Mouse (Mus musculus) adrenal gland, postnatal 10 days (tissue): ENCODE measurements around the gene Gm2115. TPM values are rescaled to one million over a fixed set of nuclear protein-coding genes. Genes with fewer than 3 reads are reported as not detected.

Experiments
- DNase-seq: peaks from one replicate; pipeline ENCODE4 v3.0.0; 2021; ENCODE audit warnings: mixed read lengths
- total RNA-seq, 2 experiments: library from RNA; stranded (reverse); gene quantifications; 2 replicates each; pipeline ENCODE4 v1.2.3; 2021

Gene Gm2115
- total RNA-seq, 2 experiments from 2014 or later: 10.1 to 10.2 TPM

DNA sequence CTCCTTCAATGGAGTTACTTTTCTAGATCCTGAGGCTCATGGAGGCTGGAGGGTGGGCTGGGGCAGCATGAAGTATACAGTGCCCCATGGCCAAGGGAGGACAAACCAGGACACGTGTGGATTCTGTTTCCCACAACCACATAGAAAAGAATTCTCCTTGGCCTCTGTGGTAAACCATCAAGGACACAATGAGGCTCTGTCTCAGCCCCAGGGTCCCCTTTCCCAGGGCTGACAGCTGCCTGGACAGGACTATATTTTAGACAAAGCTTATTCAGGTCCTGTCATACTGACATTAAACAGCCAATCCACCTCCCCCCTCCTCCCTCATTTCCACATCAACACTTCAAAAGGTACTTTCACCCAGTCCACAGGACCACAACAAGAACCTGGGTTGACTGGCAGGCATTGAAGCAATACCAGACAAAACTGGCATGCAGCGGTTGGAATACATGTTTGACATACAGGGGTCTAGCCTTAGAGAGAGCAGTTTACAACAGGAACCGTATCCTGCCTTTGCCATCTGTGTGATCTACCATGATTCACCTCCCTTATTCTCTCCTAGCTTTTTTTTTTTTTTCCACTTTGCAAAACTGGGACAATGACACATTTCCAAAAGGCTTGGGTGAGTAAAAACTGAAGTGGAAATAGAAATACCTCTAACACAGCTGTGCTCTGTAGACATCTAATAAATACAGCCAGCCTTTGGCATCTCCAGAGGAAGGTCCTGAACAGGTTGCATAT is 57.8 kb downstream of the Gm2115 start:
- DNase-seq: no peak

DNA sequence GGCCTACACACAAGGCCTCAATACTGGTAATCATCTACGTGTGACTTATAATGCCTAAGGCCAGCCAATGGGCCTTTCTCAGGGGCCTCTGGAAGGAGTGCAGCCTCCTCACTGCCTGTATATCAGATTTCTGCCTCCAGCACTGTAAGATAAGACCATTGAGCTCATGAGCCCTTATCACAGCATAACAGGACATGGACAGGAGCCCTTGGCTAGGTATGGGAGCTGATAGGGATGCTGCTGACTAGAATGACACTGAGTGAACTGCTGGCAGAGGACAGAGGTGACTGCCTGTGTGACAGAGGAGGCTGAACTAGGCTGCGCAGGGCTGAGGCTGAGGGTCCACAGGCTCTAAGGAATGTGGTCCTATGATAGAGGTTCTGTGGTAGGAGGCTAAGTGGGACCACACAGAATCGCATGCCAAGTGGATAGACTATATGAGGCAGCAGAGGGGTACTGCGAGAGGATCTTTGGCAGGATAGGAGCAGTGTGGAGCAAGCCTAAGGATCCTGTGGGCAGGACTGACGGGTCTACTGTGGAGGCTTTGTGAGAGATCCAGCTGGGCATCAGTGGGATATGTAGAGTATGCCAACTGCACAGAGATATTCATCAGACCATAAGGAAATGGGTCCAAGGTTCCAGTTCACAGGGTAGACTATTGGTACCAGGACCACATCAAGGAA is 58.5 kb downstream of the Gm2115 start:
- DNase-seq: no peak

DNA sequence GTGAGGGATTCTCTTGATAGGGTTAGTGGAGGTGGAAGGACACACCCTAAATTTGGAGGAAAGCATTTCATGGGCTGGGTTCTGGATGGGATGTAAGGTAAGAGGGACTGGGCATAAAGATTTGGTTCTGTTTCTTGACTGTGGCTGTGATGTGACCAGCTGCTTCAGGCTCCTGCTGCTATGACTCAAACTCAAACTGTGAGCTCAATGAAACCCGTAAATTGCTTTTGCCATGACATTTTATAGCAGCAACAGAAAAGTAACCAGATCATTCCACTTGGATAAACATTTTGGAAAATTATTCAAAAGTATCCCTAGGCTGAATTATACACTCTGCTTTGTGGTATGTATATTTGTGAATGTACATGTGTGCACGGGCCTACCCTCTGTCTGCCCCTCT is 61.9 kb downstream of the Gm2115 start:
- DNase-seq: no peak

DNA sequence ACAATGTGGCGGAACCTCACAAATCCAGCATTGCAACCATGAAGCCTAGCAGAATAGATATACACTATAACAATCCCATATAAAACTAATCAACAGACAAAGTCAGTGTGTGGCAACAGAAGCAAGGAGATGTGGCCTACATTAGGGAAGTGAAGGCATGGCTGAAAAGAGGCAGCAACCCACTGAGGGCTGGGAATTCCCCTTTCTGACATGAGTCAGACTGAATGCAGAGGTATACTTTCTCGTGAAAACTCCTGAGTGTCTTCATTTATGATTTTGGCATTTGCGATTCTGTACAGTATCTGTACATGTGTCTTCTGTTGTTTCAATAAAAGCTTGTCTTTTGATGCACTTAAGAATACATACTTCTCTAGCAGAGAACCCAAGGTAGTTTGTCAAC is 62.6 kb downstream of the Gm2115 start:
- no peak for DNase-seq

DNA sequence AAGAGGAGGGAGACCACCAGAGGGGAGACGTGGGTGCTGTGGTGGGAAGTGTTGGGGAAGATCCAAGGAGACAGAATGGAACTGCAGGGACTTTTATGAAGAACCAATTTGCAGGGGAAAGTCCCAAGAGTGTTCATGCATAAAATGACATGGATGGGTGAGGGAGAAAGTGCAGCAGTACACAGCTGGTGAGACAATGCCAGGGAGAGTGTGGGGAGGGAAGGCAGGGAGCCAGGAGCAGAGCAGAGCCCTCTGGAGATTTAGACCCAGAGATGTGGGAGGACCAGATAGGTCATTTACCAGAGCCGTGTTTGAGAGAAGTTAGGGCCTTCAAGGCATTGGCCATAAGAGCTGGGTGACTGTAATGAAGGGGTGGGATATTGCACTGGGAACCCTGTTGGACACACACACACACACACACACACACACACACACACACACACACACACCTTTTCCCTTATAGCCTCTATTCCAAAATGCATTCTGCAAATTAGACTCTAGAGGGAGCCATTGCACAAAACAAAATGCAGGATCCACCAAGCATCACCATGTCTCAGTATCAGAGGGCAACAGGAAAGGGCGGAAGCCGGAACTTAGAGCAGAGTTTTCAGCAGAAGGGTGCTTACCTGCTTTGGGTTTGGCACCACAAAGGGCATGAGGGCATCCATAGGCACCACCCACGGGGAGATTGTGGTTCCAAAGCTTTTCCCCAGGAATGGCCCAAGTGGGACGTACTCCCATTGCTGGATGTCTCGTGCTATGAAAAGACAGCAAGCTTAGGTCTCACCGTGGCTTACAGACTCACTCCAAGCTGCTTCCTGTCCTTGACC is 65.5 kb downstream of the Gm2115 start:
- DNase-seq: peak; percentile 31

- no peak for DNase-seq
These were observed 66.2 kb downstream of the Gm2115 start for GRCm38 (mm10) chr7:84594917-84595303.

DNA sequence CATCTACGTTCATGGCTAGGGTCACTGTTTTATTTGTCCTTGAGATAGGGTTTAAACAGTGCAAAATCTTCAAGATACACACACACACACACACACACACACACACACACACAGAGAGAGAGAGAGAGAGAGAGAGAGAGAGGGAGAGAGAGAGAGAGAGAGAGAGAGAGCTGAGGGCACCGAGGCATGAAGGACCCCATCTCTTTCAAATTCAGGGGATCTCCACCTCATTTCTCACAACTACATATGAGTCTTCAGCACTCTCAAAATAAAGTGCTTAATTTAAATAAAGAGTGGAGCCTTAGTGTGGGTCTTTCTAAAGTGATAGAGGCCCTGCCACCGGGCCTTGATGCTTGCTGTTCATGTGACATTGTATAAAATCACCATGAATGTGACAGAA is 67.2 kb downstream of the Gm2115 start:
- DNase-seq: no peak

- DNase-seq: no peak
These were observed 67.9 kb downstream of the Gm2115 start for GRCm38 (mm10) chr7:84596633-84597032.

DNA sequence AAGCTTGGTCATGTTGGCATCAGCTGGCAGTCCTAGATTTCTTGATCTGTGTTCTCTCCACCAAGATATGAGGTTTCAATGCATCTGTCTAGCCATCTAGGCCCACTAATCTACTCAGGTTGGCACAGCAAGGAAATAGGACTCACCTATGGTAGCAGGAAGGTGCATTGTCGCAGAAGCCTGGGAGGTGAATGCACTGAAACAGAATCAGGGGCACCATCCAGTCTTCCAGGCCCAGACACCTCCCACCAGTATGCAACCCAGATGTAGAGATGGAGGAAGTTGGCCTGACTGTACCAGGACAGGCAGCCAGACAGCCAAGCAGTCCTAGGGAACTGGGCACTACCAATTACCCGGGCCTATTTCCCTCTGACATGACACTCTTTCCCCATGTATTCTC is 71.9 kb downstream of the Gm2115 start:
- no peak for DNase-seq

DNA sequence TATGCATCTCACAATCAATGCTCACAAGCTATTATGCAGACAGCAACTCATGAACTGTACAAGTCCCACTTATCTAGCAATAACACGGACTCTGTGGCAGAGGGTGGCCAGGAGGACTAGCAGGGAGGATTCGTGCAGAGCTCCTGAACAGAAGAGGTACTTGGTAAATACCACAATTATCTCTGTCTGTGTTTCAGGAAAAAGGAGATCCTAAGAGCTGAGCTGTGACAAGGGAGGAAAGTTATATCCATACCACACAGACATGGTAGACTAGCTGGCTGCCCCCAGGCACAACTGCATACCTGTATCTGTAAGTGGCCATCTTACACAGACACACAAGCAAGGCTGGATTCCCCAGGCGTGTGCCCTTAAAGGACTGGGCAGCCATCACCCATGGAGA is 72.6 kb downstream of the Gm2115 start:
- DNase-seq: no peak

DNA sequence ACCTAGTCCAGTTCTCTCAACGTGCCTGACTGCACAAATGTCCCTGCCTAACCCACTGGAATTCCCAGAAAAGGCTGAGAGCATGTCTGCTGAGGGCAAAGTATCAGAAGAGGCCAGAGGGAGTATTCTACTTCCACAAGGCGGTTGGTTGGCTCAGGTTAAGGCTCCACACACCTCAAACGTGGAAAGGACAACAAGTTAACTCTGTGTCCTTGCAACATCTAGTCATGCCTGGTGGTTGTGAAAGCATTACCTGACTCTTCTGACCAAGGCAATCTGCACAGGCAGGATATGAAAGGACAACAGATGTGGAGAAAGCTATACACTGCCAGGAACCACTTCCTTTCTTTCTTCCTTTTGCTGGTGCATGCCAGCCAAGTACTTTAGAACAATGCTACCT is 75.7 kb downstream of the Gm2115 start:
- peak; percentile 42 for DNase-seq

- peak; percentile 21 for DNase-seq
These were observed 76.4 kb downstream of the Gm2115 start for GRCm38 (mm10) chr7:84605033-84605687.

GRCm38 (mm10) chr7:84605704-84606292 is 77.0 kb downstream of the Gm2115 start:
- DNase-seq: peak; percentile 93

DNA sequence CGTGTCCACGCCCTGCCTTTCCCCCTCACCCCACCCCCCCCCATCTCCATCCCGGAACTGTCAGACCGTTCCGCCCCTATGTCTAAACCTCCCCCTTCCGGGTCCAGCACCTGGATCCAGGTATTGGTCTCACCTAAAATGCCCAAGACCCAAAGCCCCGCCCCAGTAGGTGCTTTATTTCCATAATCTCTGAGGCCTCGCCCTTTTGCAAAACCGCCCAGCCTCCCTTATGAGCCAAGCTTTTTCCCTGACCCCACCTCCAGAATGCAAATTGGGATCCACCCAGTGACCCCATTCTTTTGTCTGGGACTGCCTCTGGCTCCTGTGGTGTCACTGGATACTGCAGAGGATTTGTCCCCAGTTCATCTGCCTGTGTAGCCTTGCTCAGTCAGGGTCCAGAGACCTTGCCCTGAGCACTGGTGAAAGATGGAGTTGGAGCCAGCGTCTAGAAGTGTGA is 77.6 kb downstream of the Gm2115 start, which contains the start of gene Fah:
Gene Fah, minus strand, starts transcription at position 430 of the 457 bp plus-strand sequence.
- peak; percentile 72 for DNase-seq

DNA sequence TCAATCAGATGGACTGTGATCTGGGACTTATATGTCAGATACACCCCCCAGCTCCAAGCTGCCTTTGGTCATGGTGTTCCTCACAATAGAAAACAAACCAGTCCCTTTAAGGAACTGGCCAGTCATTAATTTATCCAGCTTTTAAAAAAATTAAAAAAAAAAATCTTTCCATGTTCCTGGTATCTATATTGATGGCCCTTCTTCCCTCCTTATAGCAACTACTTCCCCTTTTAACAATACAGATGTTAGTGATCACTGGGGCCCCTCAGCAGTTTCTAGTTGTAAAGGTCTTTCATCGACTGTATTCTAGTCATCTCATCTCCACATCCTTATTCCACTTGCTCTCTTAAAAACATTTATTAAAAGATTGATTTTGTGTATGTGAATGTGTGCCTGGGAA is 82.9 kb downstream of the Gm2115 start:
- no peak for DNase-seq

- no peak for DNase-seq
These were observed 83.7 kb downstream of the Gm2115 start for GRCm38 (mm10) chr7:84612445-84612844.

- DNase-seq: no peak
These were observed 90.2 kb downstream of the Gm2115 start for GRCm38 (mm10) chr7:84618951-84619350.

GRCm38 (mm10) chr7:84620956-84621355 is 92.2 kb downstream of the Gm2115 start:
- DNase-seq: no peak

DNA sequence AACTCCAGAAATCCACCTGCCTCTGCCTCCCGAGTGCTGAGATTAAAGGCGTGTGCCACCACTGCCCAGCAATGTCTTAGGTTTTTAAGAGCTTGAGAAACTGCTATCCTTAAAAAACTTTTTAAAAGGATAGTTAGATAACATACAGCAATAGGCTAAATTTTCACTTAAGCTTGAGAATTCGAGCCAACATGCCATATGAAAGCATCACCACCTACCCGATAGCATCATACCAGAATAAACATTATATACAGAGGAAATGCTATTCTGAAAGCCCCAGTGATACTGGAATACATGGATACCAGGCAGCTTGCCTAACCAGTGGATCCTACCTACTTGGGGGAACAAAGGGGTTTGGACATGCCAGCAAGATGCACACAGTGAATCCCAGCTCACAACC is 95.0 kb downstream of the Gm2115 start:
- no peak for DNase-seq

- DNase-seq: no peak
These were observed 103.1 kb downstream of the Gm2115 start for GRCm38 (mm10) chr7:84631878-84632277.
